Mouse (Mus musculus) embryonic facial prominence, embryonic 12.5 days (tissue): ENCODE measurements at regions not wholly inside any gene's neighbourhood (a gene's known extent, or its start where the extent isn't known, plus 50 kb on each side); places are given as distances from the start of the nearest gene placed in this dataset.
A peak's percentile ranks its signal among the peaks of the same experiment; 100 is the strongest.

Experiments used
- ATAC-seq: fragments of 200-750 bp; cut with Nextera tagmentation; 2 replicates; pipeline ENCODE4 v1.8.0; 2017; ENCODE audit not compliant: insufficient number of reproducible peaks, insufficient read depth, low FRiP score, low TSS enrichment
- H3K27ac ChIP-seq: fragments of 300-500 bp; sonication (generic); 2 replicates; pipeline ENCODE4 v1.5.1; 2016; ENCODE audit warnings: mild to moderate bottlenecking
- H3K27me3 ChIP-seq: fragments of 300-500 bp; sonication (generic); 2 replicates; pipeline ENCODE4 v1.6.1; 2016; ENCODE audit warnings: mild to moderate bottlenecking, moderate library complexity
- H3K36me3 ChIP-seq: fragments of 300-500 bp; sonication (generic); 2 replicates; pipeline ENCODE4 v1.6.1; 2016; ENCODE audit warnings: mild to moderate bottlenecking
- H3K4me1 ChIP-seq: fragments of 300-500 bp; sonication (generic); 2 replicates; pipeline ENCODE4 v1.6.1; 2016
- H3K4me2 ChIP-seq: fragments of 300-500 bp; sonication (generic); replicated peaks from 2 replicates; pipeline ENCODE4 v1.6.1; 2016; ENCODE audit warnings: mild to moderate bottlenecking, moderate library complexity
- H3K4me3 ChIP-seq: fragments of 300-500 bp; sonication (generic); 2 replicates; pipeline ENCODE4 v1.5.1; 2016; ENCODE audit warnings: mild to moderate bottlenecking
- H3K9ac ChIP-seq: fragments of 300-500 bp; sonication (generic); 2 replicates; pipeline ENCODE4 v1.6.1; 2016; ENCODE audit warnings: mild to moderate bottlenecking, moderate library complexity
- H3K9me3 ChIP-seq: fragments of 300-500 bp; sonication (generic); 2 replicates; pipeline ENCODE4 v1.6.1; 2016; ENCODE audit warnings: mild to moderate bottlenecking, moderate library complexity
- WGBS: fragments of 180-500 bp; shearing (Covaris S2); methylation state at CpG from one replicate; pipeline ENCODE4 v1.1.7; 2016; 5-methylcytosine and 5-hydroxymethylcytosine counted together

DNA sequence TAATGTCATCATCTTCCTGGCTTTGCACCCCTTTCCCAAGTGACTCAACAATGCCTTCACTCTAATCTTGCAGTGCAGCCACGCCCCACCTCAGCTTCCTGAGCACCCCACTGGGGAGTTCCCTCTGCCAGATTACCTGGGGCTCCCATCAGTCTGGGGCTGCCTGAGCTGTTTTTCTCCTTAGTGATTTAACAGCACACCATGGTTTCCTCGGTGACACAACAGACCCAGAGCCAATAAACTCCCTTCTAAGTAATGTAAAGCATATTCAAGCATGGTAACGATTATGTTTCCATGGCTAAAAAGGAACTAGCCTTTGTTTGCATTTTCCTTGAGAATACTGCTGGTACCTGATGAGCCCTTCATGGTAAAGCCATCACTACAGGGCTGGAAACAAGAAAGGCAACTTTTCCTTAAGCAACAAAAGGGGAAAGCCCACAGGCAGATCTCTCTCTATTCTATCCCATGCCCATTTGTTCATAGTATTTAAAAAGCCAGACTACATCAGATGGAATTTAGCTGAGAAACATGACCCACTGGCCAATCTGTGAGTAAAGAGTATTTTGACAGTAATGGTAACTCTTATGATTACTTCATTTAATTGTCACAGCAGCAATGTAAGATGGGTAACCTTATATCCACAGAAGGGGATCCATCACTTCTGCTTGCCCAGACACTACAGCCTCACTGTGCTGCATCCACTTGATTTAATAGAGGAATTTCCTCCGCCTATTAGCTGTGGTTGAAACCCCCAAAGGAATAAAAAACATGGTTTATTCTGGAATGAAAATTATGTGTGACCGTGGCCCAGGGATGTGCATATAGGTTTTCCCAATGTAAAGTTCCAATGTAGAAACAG lies 294.6 kb upstream of the Tmc3 start:
- Histone ChIP-seq H3K4me1 (peaks cover 14% of the 10 kb centered on the region), H3K27me3 (no peaks in the 10 kb centered on the region), H3K9ac (no peak overlapping the region), H3K36me3 (no peaks in the 10 kb centered on the region), H3K4me3 (no peak overlapping the region), H3K9me3 (no peaks in the 10 kb centered on the region), H3K27ac (peak overlapping the region; percentile 89), H3K4me2 (no peak overlapping the region)
- peak; percentile 88 for ATAC-seq
- WGBS, result 13% methylated on average over 5 of the region's 5 CpGs

DNA sequence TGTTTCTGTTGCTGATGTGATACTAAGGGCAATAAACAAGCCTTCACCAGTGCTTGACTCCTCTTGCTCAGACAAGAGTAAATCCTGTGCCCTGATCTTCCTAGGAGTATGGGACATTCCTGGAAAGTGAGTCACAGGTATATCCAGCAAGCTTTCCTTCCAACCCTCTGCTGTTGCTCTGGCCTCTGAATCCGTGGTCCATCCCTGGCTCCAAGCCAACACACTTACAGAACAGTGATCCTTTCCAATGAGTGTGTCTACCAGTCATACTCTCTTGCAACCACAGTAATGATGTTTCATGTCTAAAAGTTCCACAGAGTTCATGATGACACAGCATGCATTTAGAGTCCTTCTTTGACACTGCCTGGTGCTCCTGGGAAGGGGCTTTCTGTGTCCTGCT lies 277.6 kb upstream of the Tmc3 start:
- no peak for ATAC-seq
- no peak overlapping the region for H3K27ac ChIP-seq
- WGBS, result 60% methylated on average over 1 of the region's 1 CpGs

DNA sequence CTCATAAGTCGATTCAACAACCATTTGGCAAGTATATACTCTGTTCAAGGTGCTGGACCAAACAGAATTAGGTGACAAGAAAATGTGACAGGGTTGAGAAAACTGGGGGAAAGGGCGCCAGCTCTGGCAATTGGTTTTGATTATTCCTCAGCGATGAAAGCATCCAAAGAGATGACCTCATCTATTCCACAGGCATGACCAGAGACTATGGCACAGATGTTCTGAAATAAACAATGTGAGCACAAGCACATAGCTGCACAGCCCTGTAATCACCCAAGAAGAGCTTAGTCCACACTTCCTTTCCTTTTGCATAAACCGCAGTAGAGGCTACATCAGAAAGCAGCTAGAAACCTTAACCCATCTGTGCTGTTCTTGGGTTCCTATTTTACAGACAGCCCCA lies 272.6 kb upstream of the Tmc3 start:
- Histone ChIP-seq H3K27me3 (no peaks in the 10 kb centered on the region), H3K27ac (no peak overlapping the region), H3K4me3 (no peak overlapping the region), H3K4me2 (no peak overlapping the region), H3K9me3 (0 out of 2 replicates have a peak, but pooled peaks cover 3% of the 10 kb centered on the region), H3K9ac (no peak overlapping the region), H3K36me3 (no peaks in the 10 kb centered on the region), H3K4me1 (peaks cover 7% of the 10 kb centered on the region; the same call in 1 of the 2 replicates)
- 0 out of 2 replicates have a peak, but pooled peaks have one; percentile 41 for ATAC-seq
- WGBS, result 59% methylated on average over 4 of the region's 4 CpGs

More for the DNA sequence above, 277.6 kb upstream of the Tmc3 start:
- Histone ChIP-seq H3K9me3 (0 out of 2 replicates have a peak, but pooled peaks cover 3% of the 10 kb centered on the region), H3K27me3 (no peaks in the 10 kb centered on the region), H3K4me1 (peaks cover 1% of the 10 kb centered on the region; the same call in 1 of the 2 replicates), H3K9ac (no peak overlapping the region), H3K4me3 (no peak overlapping the region), H3K36me3 (no peaks in the 10 kb centered on the region), H3K4me2 (no peak overlapping the region)

DNA sequence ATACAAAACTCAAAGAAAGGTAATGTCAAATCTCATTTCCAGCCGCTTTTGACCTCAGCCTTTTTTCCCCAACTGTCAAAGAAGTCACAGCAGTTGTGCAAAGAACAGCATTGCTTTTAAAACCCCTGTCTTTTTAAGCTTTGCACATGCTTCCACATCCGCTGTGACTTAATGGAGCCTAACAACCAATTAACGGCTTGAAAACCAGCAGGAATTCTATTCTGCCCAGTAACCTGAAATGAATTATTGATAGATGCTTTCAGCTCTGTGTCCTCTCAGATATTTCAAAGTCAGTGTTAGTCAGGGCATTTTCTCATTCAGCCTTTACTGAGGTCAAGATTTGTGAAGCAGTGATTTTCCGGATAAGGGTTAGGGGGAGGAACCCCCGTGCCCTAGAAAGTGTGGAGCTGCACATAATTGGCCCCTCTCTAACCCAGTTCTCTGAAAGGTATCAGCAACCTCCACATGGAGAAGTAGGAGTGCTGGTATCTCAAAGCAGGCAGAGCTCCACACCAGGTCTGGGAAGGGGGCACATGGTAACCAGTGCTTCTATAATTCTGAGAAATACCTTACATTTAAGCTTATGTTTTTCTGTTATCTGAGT lies 254.8 kb upstream of the Tmc3 start:
- H3K9ac ChIP-seq, result no peak overlapping the region
- no peak overlapping the region for H3K4me2 ChIP-seq
- no peak for ATAC-seq
- no peaks in the 10 kb centered on the region for H3K36me3 ChIP-seq
- 0 out of 2 replicates have a peak, but pooled peaks cover 4% of the 10 kb centered on the region for H3K9me3 ChIP-seq
- H3K4me3 ChIP-seq, result no peak overlapping the region
- WGBS, result 73% methylated on average over 5 of the region's 5 CpGs
- no peaks in the 10 kb centered on the region for H3K27me3 ChIP-seq
- H3K27ac ChIP-seq, result no peak overlapping the region
- no peaks in the 10 kb centered on the region for H3K4me1 ChIP-seq

DNA sequence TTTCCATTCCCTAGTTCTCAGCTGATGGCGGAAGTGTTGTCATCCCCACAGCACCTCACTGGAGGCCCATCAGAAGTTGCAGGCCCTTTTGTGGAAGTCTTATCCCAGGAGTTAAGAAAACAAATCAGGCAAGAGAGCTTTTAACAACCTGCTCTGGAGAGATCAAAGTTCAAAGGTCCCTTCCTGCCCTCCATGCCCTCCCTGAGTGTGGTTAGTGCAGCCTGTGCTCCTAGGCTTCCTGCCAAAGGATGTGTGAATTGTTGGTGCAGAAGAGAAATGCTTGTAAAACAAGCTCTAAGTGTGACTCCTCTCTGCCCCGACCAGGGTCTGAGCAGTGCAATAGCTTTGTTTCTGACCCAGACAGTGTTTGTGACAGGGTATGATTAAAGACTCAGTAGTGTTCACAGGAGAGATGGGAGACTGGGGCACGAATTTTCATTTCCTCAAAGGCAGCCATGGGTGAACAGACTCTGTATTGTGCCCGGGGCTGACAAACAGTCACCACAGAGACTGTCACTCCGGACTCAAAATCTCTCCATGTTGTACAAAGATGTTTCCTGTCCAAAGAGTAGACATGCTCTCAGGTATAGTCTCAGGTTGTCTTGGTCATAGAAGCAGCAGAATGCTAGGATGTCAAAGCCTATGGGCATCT lies 237.5 kb upstream of the Tmc3 start:
- no peak overlapping the region for H3K27ac ChIP-seq
- ATAC-seq, result no peak
- H3K4me1 ChIP-seq, result 0 out of 2 replicates have a peak, but pooled peaks cover 2% of the 10 kb centered on the region
- no peak overlapping the region for H3K4me3 ChIP-seq
- H3K27me3 ChIP-seq, result no peaks in the 10 kb centered on the region
- H3K9me3 ChIP-seq, result no peaks in the 10 kb centered on the region
- WGBS, result 49% methylated on average over 5 of the region's 5 CpGs
- no peak overlapping the region for H3K4me2 ChIP-seq
- H3K36me3 ChIP-seq, result no peaks in the 10 kb centered on the region
- H3K9ac ChIP-seq, result no peak overlapping the region

DNA sequence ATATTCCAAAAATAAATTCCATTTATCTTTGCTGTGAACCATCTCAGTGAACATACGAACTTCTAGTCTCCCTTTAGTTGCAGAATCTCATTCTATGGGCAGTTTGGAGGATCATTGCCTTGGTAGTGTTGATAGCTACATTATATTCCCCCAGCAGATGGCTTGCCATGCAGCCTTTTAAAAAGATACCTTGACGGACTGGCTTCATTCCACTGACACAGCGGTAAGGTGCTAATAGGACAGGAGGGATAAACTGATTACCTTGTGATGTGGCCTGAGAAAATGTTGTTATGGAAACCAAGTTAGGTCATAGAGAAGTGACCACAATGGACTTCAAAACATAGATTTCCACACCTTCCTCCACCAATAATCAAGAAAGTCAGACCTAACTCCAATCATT lies 215.5 kb upstream of the Tmc3 start:
- Histone ChIP-seq H3K27ac (no peak overlapping the region), H3K4me2 (no peak overlapping the region), H3K9ac (no peak overlapping the region), H3K4me3 (no peak overlapping the region), H3K4me1 (no peaks in the 10 kb centered on the region), H3K36me3 (no peaks in the 10 kb centered on the region), H3K27me3 (no peaks in the 10 kb centered on the region), H3K9me3 (no peaks in the 10 kb centered on the region)
- ATAC-seq, result no peak
- 69% methylated on average over 3 of the region's 3 CpGs for WGBS

DNA sequence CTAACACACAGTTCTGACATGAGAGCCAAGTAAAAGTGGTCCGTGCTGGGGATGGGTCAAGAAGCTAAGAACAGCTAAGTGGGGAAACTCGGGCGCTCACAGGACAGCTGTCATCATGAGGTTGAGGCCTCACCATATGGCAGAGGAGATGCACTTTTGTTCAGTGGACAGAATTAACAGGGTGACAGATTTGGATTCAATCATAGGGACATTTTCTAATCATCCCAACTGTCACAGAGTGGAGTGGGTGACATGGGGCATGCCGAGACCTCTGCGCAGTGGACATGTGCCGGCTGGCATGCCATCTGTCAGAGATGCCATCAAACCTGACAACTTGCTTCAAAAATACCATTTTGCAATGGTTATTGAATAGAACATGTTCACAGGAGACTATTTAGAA lies 215.1 kb upstream of the Tmc3 start:
- no peak overlapping the region for H3K9ac ChIP-seq
- no peak overlapping the region for H3K27ac ChIP-seq
- no peak overlapping the region for H3K4me3 ChIP-seq
- H3K36me3 ChIP-seq, result no peaks in the 10 kb centered on the region
- ATAC-seq, result no peak
- H3K27me3 ChIP-seq, result no peaks in the 10 kb centered on the region
- WGBS, result 87% methylated on average over 6 of the region's 6 CpGs
- H3K4me2 ChIP-seq, result no peak overlapping the region
- H3K4me1 ChIP-seq, result no peaks in the 10 kb centered on the region
- H3K9me3 ChIP-seq, result no peaks in the 10 kb centered on the region

DNA sequence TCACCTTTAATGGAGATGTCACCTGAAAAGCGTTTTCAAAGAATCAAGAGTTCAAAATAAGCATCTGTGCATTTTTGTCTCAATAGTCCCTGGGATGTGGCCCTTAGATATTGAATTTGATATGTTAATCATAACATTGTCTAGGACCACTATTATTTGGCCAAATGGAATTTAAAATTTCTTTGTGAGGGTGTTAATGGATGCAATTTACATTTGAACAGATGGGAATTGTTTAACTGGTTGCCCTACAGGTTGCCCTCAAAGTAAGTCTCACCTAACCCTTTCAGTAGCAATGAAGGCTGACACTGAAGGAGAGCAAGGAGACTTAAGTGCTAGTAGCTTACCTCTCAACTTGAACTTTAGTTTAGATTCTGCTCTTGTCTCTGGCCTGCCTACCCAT lies 207.9 kb upstream of the Tmc3 start:
- H3K4me3 ChIP-seq, result no peak overlapping the region
- WGBS, result 67% methylated on average over 1 of the region's 1 CpGs
- no peaks in the 10 kb centered on the region for H3K36me3 ChIP-seq
- no peak overlapping the region for H3K4me2 ChIP-seq
- ATAC-seq, result no peak
- H3K9me3 ChIP-seq, result no peaks in the 10 kb centered on the region
- no peaks in the 10 kb centered on the region for H3K4me1 ChIP-seq
- no peaks in the 10 kb centered on the region for H3K27me3 ChIP-seq
- no peak overlapping the region for H3K27ac ChIP-seq
- no peak overlapping the region for H3K9ac ChIP-seq

DNA sequence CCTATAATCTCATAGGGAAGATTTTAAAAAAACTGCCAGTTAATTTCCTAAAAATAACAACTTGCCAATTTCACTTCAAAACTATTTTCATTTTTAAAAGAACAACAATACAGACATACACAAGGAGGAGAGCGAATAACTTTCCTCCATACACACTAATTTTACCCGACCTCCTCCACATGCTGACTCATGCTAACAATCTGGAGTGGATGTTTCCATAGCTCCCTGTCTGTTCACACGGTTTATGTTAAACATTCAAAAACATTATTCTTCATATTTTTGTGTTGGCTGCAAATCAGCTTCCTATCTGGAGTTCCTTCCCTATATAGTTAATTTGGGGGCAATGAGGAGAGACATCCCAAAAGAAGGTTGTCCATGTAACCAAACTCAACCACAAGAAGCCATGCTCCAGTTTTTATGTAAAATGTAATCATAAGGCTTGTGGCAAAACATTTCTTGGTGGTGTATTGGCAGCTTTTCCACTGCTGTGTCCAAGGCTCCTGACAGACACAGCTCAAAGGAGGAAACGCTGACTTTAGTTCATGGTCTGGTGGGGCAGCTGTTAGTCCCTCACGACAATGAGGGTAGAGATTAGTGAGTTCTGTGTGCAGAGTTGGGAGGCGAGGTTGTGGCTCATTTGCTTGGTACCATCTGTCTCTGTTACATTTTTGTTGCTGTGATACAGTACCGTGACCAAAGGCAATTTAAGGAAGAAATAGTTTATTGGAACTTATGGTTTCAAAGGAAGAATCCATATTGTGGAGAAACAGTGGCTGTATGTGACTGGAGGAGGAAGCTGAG lies 203.1 kb upstream of the Tmc3 start:
- Histone ChIP-seq H3K4me1 (peaks cover 7% of the 10 kb centered on the region), H3K4me3 (no peak overlapping the region), H3K4me2 (no peak overlapping the region), H3K27me3 (no peaks in the 10 kb centered on the region), H3K9me3 (no peaks in the 10 kb centered on the region), H3K36me3 (no peaks in the 10 kb centered on the region), H3K9ac (no peak overlapping the region), H3K27ac (no peak overlapping the region)
- 78% methylated on average over 7 of the region's 7 CpGs for WGBS
- no peak for ATAC-seq

DNA sequence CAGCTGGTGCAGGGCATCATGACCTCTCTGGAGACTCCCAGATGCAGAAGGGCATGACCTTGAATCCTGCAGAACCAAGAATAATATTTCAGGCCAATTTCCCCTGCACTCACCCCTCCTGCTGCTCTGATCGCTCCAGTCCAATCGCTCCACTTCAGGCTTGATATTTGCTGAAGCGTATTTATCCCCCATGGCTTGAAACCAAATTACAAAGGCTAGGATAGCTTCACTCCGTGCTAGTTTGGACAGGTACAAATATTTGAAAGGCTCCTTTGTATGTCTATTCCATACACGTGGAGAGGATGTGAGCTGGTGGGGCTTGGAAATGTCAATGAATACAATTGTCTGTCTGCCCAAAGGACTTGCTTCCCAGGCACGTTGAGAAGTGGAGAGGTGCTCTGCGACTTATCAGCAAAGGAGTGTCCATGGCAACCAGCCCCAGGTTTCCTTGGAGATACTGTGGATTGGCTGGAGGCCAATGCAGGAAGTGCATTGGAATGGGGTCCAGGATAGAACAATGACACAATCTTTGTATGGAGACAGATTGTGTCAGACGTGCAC lies 201.8 kb upstream of the Tmc3 start:
- Histone ChIP-seq H3K36me3 (no peaks in the 10 kb centered on the region), H3K27me3 (no peaks in the 10 kb centered on the region), H3K4me2 (no peak overlapping the region), H3K4me3 (no peak overlapping the region), H3K9ac (no peak overlapping the region), H3K4me1 (peaks cover 7% of the 10 kb centered on the region), H3K9me3 (no peaks in the 10 kb centered on the region), H3K27ac (0 out of 2 replicates have a peak overlapping the region, but pooled peaks have one; percentile 12)
- 25% methylated on average over 8 of the region's 8 CpGs for WGBS
- ATAC-seq, result peak; percentile 64; the same call in 1 of the 2 replicates

DNA sequence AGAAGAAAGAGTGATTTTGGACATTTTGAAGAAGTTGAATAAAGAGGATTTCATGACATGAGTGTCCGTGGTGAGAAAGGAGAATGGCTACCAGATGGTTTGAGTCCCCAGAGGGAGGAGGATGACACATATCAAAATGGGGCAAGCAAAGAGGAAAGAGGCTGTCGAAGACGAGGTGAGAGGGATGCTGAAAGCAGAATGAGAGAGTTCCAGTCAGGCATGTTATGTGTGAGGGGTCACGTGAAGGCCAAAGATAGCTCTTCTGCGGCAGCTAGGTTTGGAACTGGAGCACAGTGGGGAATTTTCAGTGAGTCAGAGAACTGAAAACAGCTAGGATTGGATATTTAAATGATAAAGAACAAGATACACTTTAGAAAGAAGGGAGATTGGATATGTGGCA lies 193.3 kb upstream of the Tmc3 start:
- no peak overlapping the region for H3K4me3 ChIP-seq
- H3K4me2 ChIP-seq, result no peak overlapping the region
- ATAC-seq, result no peak
- WGBS, result 59% methylated on average over 5 of the region's 5 CpGs
- no peaks in the 10 kb centered on the region for H3K36me3 ChIP-seq
- no peak overlapping the region for H3K27ac ChIP-seq
- H3K9me3 ChIP-seq, result no peaks in the 10 kb centered on the region
- H3K4me1 ChIP-seq, result no peaks in the 10 kb centered on the region
- H3K27me3 ChIP-seq, result no peaks in the 10 kb centered on the region
- H3K9ac ChIP-seq, result no peak overlapping the region
